Mouse (Mus musculus): ENCODE results near the gene Rnf216. TPM values are rescaled to one million over a fixed set of nuclear protein-coding genes. Genes with fewer than 3 reads are reported as not detected.

Gene Rnf216
- polyA plus RNA-seq, 1 experiment from 2014 or later: 52.1 TPM

GRCm38 (mm10) chr5:142959156-142959555, 153.6 kb downstream of the Rnf216 start:
- Histone ChIP-seq H3K4me2 (replicated peaks; ENCODE audit: low read depth, low read length) (no peak overlapping the region), H3K4me1 (ENCODE audit: control insufficient read depth, insufficient read depth, low read length) (peaks cover 13% of the 10 kb centered on the region), H3K4me3 (ENCODE audit: low read depth, low read length) (peak overlapping the region; percentile 95; the same call in 1 of the 2 replicates), H3K9me3 (ENCODE audit: control insufficient read depth, low read depth, low read length) (no peaks in the 10 kb centered on the region), H3K36me3 (ENCODE audit: control insufficient read depth, insufficient read depth, low read length) (no peaks in the 10 kb centered on the region), H3K27me3 (ENCODE audit: control insufficient read depth, insufficient read depth, low read length) (no peaks in the 10 kb centered on the region), H3K9ac (replicated peaks; ENCODE audit: low read depth, low read length) (no peak overlapping the region), H3K27ac (ENCODE audit: low read length) (no peak overlapping the region; the same call in none of the 2 replicates)
- ATAC-seq (ENCODE audit: insufficient number of reproducible peaks, insufficient read depth, low FRiP score, low read depth): no peak
- 87% methylated on average over 4 of the region's 4 CpGs for WGBS

- H3K36me3 ChIP-seq (ENCODE audit: control insufficient read depth, insufficient read depth, low read length): no peaks in the 10 kb centered on the region
- peaks cover 6% of the 10 kb centered on the region; the same call in 1 of the 2 replicates for H3K4me1 ChIP-seq (ENCODE audit: control insufficient read depth, insufficient read depth, low read length)
- ATAC-seq (ENCODE audit: insufficient number of reproducible peaks, insufficient read depth, low FRiP score, low read depth): no peak
- H3K9me3 ChIP-seq (ENCODE audit: control insufficient read depth, low read depth, low read length): no peaks in the 10 kb centered on the region
- 79% methylated on average over 14 of the region's 14 CpGs for WGBS
- no peak overlapping the region for H3K27ac ChIP-seq (ENCODE audit: low read length)
- H3K4me2 ChIP-seq (replicated peaks; ENCODE audit: low read depth, low read length): no peak overlapping the region
- H3K4me3 ChIP-seq (ENCODE audit: low read depth, low read length): no peak overlapping the region
- H3K27me3 ChIP-seq (ENCODE audit: control insufficient read depth, insufficient read depth, low read length): no peaks in the 10 kb centered on the region
- no peak overlapping the region for H3K9ac ChIP-seq (replicated peaks; ENCODE audit: low read depth, low read length)
These were observed 154.3 kb downstream of the Rnf216 start for GRCm38 (mm10) chr5:142958464-142958863.

- Histone ChIP-seq H3K4me2 (replicated peaks; ENCODE audit: low read depth, low read length) (no peak overlapping the region), H3K4me3 (ENCODE audit: low read depth, low read length) (no peak overlapping the region), H3K9me3 (ENCODE audit: control insufficient read depth, low read depth, low read length) (no peaks in the 10 kb centered on the region), H3K27me3 (ENCODE audit: control insufficient read depth, insufficient read depth, low read length) (no peaks in the 10 kb centered on the region), H3K4me1 (ENCODE audit: control insufficient read depth, insufficient read depth, low read length) (peaks cover 5% of the 10 kb centered on the region; the same call in 1 of the 2 replicates), H3K27ac (ENCODE audit: low read length) (no peak overlapping the region), H3K9ac (replicated peaks; ENCODE audit: low read depth, low read length) (no peak overlapping the region), H3K36me3 (ENCODE audit: control insufficient read depth, insufficient read depth, low read length) (no peaks in the 10 kb centered on the region)
- ATAC-seq (ENCODE audit: insufficient number of reproducible peaks, insufficient read depth, low FRiP score, low read depth): no peak
- WGBS: 61% methylated on average over 6 of the region's 6 CpGs
These were observed 155.7 kb downstream of the Rnf216 start for GRCm38 (mm10) chr5:142956956-142957703.

- H3K27ac ChIP-seq (ENCODE audit: low read length): no peak overlapping the region
- H3K27me3 ChIP-seq (ENCODE audit: control insufficient read depth, insufficient read depth, low read length): no peaks in the 10 kb centered on the region
- H3K9ac ChIP-seq (replicated peaks; ENCODE audit: low read depth, low read length): no peak overlapping the region
- no peaks in the 10 kb centered on the region for H3K9me3 ChIP-seq (ENCODE audit: control insufficient read depth, low read depth, low read length)
- 77% methylated on average over 3 of the region's 3 CpGs for WGBS
- H3K4me2 ChIP-seq (replicated peaks; ENCODE audit: low read depth, low read length): no peak overlapping the region
- no peaks in the 10 kb centered on the region for H3K36me3 ChIP-seq (ENCODE audit: control insufficient read depth, insufficient read depth, low read length)
- ATAC-seq (ENCODE audit: insufficient number of reproducible peaks, insufficient read depth, low FRiP score, low read depth): no peak
- H3K4me3 ChIP-seq (ENCODE audit: low read depth, low read length): no peak overlapping the region
- H3K4me1 ChIP-seq (ENCODE audit: control insufficient read depth, insufficient read depth, low read length): no peaks in the 10 kb centered on the region
These were observed 159.2 kb downstream of the Rnf216 start for GRCm38 (mm10) chr5:142953641-142954040.

- H3K4me1 ChIP-seq (ENCODE audit: control insufficient read depth, insufficient read depth, low read length): no peaks in the 10 kb centered on the region
- H3K27ac ChIP-seq (ENCODE audit: low read length): no peak overlapping the region
- H3K27me3 ChIP-seq (ENCODE audit: control insufficient read depth, insufficient read depth, low read length): no peaks in the 10 kb centered on the region
- no peak for ATAC-seq (ENCODE audit: insufficient number of reproducible peaks, insufficient read depth, low FRiP score, low read depth)
- H3K9ac ChIP-seq (replicated peaks; ENCODE audit: low read depth, low read length): no peak overlapping the region
- no peak overlapping the region for H3K4me3 ChIP-seq (ENCODE audit: low read depth, low read length)
- no peaks in the 10 kb centered on the region for H3K36me3 ChIP-seq (ENCODE audit: control insufficient read depth, insufficient read depth, low read length)
- no peaks in the 10 kb centered on the region for H3K9me3 ChIP-seq (ENCODE audit: control insufficient read depth, low read depth, low read length)
- no peak overlapping the region for H3K4me2 ChIP-seq (replicated peaks; ENCODE audit: low read depth, low read length)
- 89% methylated on average over 6 of the region's 6 CpGs for WGBS
These were observed 162.4 kb downstream of the Rnf216 start for GRCm38 (mm10) chr5:142950405-142950804.

GRCm38 (mm10) chr5:142949580-142949979, 163.2 kb downstream of the Rnf216 start:
- WGBS: 39% methylated on average over 6 of the region's 6 CpGs
- Histone ChIP-seq H3K9ac (replicated peaks; ENCODE audit: low read depth, low read length) (no peak overlapping the region), H3K27ac (ENCODE audit: low read length) (no peak overlapping the region; the same call in 1 of the 2 replicates)

GRCm38 (mm10) chr5:142947460-142947859, 165.3 kb downstream of the Rnf216 start:
- Histone ChIP-seq H3K4me1 (ENCODE audit: control insufficient read depth, insufficient read depth, low read length) (no peaks in the 10 kb centered on the region), H3K27me3 (ENCODE audit: control insufficient read depth, insufficient read depth, low read length) (no peaks in the 10 kb centered on the region), H3K9ac (replicated peaks; ENCODE audit: low read depth, low read length) (no peak overlapping the region), H3K9me3 (ENCODE audit: control insufficient read depth, low read depth, low read length) (no peaks in the 10 kb centered on the region), H3K36me3 (ENCODE audit: control insufficient read depth, insufficient read depth, low read length) (no peaks in the 10 kb centered on the region), H3K4me3 (ENCODE audit: low read depth, low read length) (no peak overlapping the region), H3K27ac (ENCODE audit: low read length) (no peak overlapping the region), H3K4me2 (replicated peaks; ENCODE audit: low read depth, low read length) (no peak overlapping the region)
- ATAC-seq (ENCODE audit: insufficient number of reproducible peaks, insufficient read depth, low FRiP score, low read depth): no peak
- 62% methylated on average over 7 of the region's 7 CpGs for WGBS

More at GRCm38 (mm10) chr5:142949580-142949979, 163.2 kb downstream of the Rnf216 start:
- no peak for ATAC-seq (ENCODE audit: insufficient number of reproducible peaks, insufficient read depth, low FRiP score, low read depth)
- no peak overlapping the region for H3K4me2 ChIP-seq (replicated peaks; ENCODE audit: low read depth, low read length)
- no peaks in the 10 kb centered on the region for H3K27me3 ChIP-seq (ENCODE audit: control insufficient read depth, insufficient read depth, low read length)
- H3K9me3 ChIP-seq (ENCODE audit: control insufficient read depth, low read depth, low read length): no peaks in the 10 kb centered on the region
- H3K4me1 ChIP-seq (ENCODE audit: control insufficient read depth, insufficient read depth, low read length): no peaks in the 10 kb centered on the region
- no peak overlapping the region for H3K4me3 ChIP-seq (ENCODE audit: low read depth, low read length)
- no peaks in the 10 kb centered on the region for H3K36me3 ChIP-seq (ENCODE audit: control insufficient read depth, insufficient read depth, low read length)

- Histone ChIP-seq H3K9me3 (ENCODE audit: control insufficient read depth, low read depth, low read length) (no peaks in the 10 kb centered on the region), H3K9ac (replicated peaks; ENCODE audit: low read depth, low read length) (no peak overlapping the region), H3K27ac (ENCODE audit: low read length) (no peak overlapping the region; the same call in 1 of the 2 replicates), H3K4me1 (ENCODE audit: control insufficient read depth, insufficient read depth, low read length) (no peaks in the 10 kb centered on the region), H3K27me3 (ENCODE audit: control insufficient read depth, insufficient read depth, low read length) (no peaks in the 10 kb centered on the region), H3K4me2 (replicated peaks; ENCODE audit: low read depth, low read length) (no peak overlapping the region), H3K4me3 (ENCODE audit: low read depth, low read length) (no peak overlapping the region), H3K36me3 (ENCODE audit: control insufficient read depth, insufficient read depth, low read length) (no peaks in the 10 kb centered on the region)
- WGBS: 57% methylated on average over 8 of the region's 8 CpGs
- peak; percentile 67; the same call in 1 of the 2 replicates for ATAC-seq (ENCODE audit: insufficient number of reproducible peaks, insufficient read depth, low FRiP score, low read depth)
These were observed 167.7 kb downstream of the Rnf216 start for GRCm38 (mm10) chr5:142944979-142945682.
